Mouse (Mus musculus): Measurements from ENCODE around the gene Xcl1. TPM values are rescaled to one million over a fixed set of nuclear protein-coding genes. Genes with fewer than 3 reads are reported as not detected.

Xcl1 gene
- total and polyA plus RNA-seq, 3 experiments: not detected

DNA sequence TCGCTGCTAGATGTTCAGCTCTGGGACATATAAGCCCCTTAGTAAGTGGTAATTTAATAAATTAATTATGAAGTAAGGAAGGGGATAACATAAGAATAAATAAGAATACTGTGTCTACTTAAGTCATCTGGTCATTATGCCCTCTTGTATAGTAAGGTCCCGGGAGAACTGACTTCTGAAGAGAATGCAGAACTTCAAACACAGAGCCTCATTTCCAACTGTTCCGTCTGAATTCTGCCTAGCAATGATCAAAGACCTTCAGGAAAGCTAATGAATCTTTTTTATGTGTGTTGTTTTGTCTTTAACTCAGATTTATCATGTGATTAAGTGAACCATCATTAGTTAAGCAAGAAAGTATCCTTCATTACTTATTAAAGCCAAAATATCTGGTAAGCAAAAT, 5.3 kb downstream of the Xcl1 start:
- H3K27me3 ChIP-seq (ENCODE audit: control insufficient read depth in 1 of 2, insufficient read depth in 2 of 2, low read length in 2 of 2): no peaks in the 10 kb centered on the region
- no peaks in the 10 kb centered on the region for H3K79me2 ChIP-seq (ENCODE audit: control insufficient read depth, insufficient read depth, low read length, poor library complexity)
- no peak overlapping the region for H3K27ac ChIP-seq (ENCODE audit: control insufficient read depth, low read depth, low read length)

DNA sequence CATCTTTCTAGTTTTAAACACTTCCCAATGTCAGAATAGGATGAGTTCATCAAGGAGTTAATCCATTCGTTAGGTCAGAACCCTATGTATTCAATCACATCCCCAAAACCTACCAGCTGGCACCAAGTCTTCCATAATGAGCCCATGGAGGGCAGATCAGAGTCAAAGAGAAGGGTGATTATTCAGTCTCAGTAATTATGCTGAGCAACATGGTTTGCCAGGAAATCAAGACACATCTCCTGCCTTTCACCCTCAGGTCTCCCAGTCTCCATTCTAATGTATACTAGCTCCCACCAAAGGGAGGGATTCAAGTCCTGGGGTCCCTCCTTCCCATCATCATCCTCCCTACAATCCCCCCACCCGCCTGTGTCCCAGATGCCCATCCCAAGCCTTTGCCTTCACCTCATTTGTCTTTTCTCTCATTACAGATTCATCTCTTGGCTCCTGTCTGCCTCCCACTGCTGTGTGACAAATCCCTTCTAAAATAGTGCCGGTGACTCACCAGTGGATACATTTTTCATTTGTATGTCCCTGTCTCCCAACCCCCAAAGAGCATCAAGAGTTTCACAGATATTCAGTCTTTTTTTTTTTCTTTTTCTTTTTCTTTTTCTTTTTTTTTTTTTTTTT, 8.7 kb downstream of the Xcl1 start:
- Histone ChIP-seq H3K4me1 (ENCODE audit: control insufficient read depth in 1 of 2, insufficient read depth in 2 of 2, low read length in 2 of 2) (no peaks in the 10 kb centered on the region), H3K9me3 (replicated peaks; ENCODE audit: insufficient read depth, low read length) (no peaks in the 10 kb centered on the region), H3K36me3 (ENCODE audit: control insufficient read depth in 1 of 2, insufficient read depth in 2 of 2, low read length in 2 of 2) (no peaks in the 10 kb centered on the region), H3K27me3 (ENCODE audit: control insufficient read depth in 1 of 2, insufficient read depth in 2 of 2, low read length in 2 of 2) (no peaks in the 10 kb centered on the region), H3K27ac (ENCODE audit: control insufficient read depth, low read depth, low read length) (no peak overlapping the region), H3K4me3 (ENCODE audit: control insufficient read depth in 1 of 2, insufficient read depth in 1 of 2, low read depth in 2 of 2, low read length in 2 of 2) (no peak overlapping the region), H3K9ac (ENCODE audit: control insufficient read depth, low read depth, low read length, poor library complexity, severe bottlenecking) (no peak overlapping the region), H3K79me2 (ENCODE audit: control insufficient read depth, insufficient read depth, low read length, poor library complexity) (no peaks in the 10 kb centered on the region)
- TF ChIP-seq USF2 (IDR thresholded peaks at IDR 0.05; ENCODE audit: borderline replicate concordance in 1 of 2, insufficient read depth in 1 of 2, low read depth in 1 of 2, low read length in 2 of 2) (no peak), TCF12 (IDR thresholded peaks at IDR 0.05; ENCODE audit: low read depth, low read length) (no peak), MAFK (IDR thresholded peaks at IDR 0.05; ENCODE audit: borderline replicate concordance, low read depth, low read length) (no peak), NELFE (IDR thresholded peaks at IDR 0.05; ENCODE audit: low read depth, low read length) (no peak), ELF1 (IDR thresholded peaks at IDR 0.05; ENCODE audit: low read depth, low read length) (no peak), EP300 (IDR thresholded peaks at IDR 0.05; ENCODE audit: low read depth in 1 of 2, low read length in 2 of 2) (no peak), UBTF (IDR thresholded peaks at IDR 0.05; ENCODE audit: borderline replicate concordance, insufficient read depth, low read depth, low read length) (no peak), RCOR1 (IDR thresholded peaks at IDR 0.05; ENCODE audit: low read depth, low read length) (no peak), SMC3 (IDR thresholded peaks at IDR 0.05; ENCODE audit: low read depth, low read length) (no peak), MXI1 (IDR thresholded peaks at IDR 0.05; ENCODE audit: low read depth, low read length) (no peak), ZC3H11A (IDR thresholded peaks at IDR 0.05; ENCODE audit: low read depth, low read length) (no peak), MYC (IDR thresholded peaks at IDR 0.05; ENCODE audit: low read depth, low read length) (no peak), KAT2A (conservative IDR thresholded peaks at IDR 0.05; ENCODE audit: low read depth, low read length) (no peak)
- no peak for DNase-seq (ENCODE audit: low read depth, low spot score)

More for the DNA sequence above, 5.3 kb downstream of the Xcl1 start:
- DNase-seq (ENCODE audit: low read depth, low spot score): no peak
- no peak overlapping the region for H3K9ac ChIP-seq (ENCODE audit: control insufficient read depth, low read depth, low read length, poor library complexity, severe bottlenecking)
- H3K9me3 ChIP-seq (replicated peaks; ENCODE audit: insufficient read depth, low read length): no peaks in the 10 kb centered on the region
- H3K4me3 ChIP-seq (ENCODE audit: control insufficient read depth in 1 of 2, insufficient read depth in 1 of 2, low read depth in 2 of 2, low read length in 2 of 2): no peak overlapping the region
- no peaks in the 10 kb centered on the region for H3K4me1 ChIP-seq (ENCODE audit: control insufficient read depth in 1 of 2, insufficient read depth in 2 of 2, low read length in 2 of 2)
- H3K36me3 ChIP-seq (ENCODE audit: control insufficient read depth in 1 of 2, insufficient read depth in 2 of 2, low read length in 2 of 2): no peaks in the 10 kb centered on the region
- TF ChIP-seq MYB (IDR thresholded peaks at IDR 0.05; ENCODE audit: low read depth, low read length) (no peak), MAFK (IDR thresholded peaks at IDR 0.05; ENCODE audit: borderline replicate concordance, low read depth, low read length) (no peak), CHD2 (IDR thresholded peaks at IDR 0.05; ENCODE audit: low read length) (no peak), NRF1 (IDR thresholded peaks at IDR 0.05; ENCODE audit: insufficient read depth, low read depth, low read length, poor library complexity, severe bottlenecking) (no peak), TCF12 (IDR thresholded peaks at IDR 0.05; ENCODE audit: low read depth, low read length) (no peak), SMC3 (IDR thresholded peaks at IDR 0.05; ENCODE audit: low read depth, low read length) (no peak), POLR2AphosphoS2 (IDR thresholded peaks at IDR 0.05; ENCODE audit: low read length) (no peak), USF1 (IDR thresholded peaks at IDR 0.05; ENCODE audit: low read depth, low read length) (no peak), GABPA (IDR thresholded peaks at IDR 0.05; ENCODE audit: low read depth, low read length) (no peak), HCFC1 (IDR thresholded peaks at IDR 0.05; ENCODE audit: low read depth, low read length) (no peak), POLR2AphosphoS5 (IDR thresholded peaks at IDR 0.05; ENCODE audit: borderline replicate concordance, low read depth, low read length) (no peak), ETS1 (IDR thresholded peaks at IDR 0.05; ENCODE audit: low read depth, low read length) (no peak), MAX (IDR thresholded peaks at IDR 0.05; ENCODE audit: low read length) (no peak), SIN3A (IDR thresholded peaks at IDR 0.05; ENCODE audit: low read length) (no peak), USF2 (IDR thresholded peaks at IDR 0.05; ENCODE audit: borderline replicate concordance in 1 of 2, insufficient read depth in 1 of 2, low read depth in 1 of 2, low read length in 2 of 2) (no peak), ELF1 (IDR thresholded peaks at IDR 0.05; ENCODE audit: low read depth, low read length) (no peak), MAZ (IDR thresholded peaks at IDR 0.05; ENCODE audit: low read depth, low read length) (no peak), EP300 (IDR thresholded peaks at IDR 0.05; ENCODE audit: low read depth in 1 of 2, low read length in 2 of 2) (no peak), GATA1 (IDR thresholded peaks at IDR 0.05; ENCODE audit: low read depth, low read length) (no peak)

All from MEL (cell line).